14 mouse cellular contexts compared by ENCODE assay signal in the genomic region with DNA sequence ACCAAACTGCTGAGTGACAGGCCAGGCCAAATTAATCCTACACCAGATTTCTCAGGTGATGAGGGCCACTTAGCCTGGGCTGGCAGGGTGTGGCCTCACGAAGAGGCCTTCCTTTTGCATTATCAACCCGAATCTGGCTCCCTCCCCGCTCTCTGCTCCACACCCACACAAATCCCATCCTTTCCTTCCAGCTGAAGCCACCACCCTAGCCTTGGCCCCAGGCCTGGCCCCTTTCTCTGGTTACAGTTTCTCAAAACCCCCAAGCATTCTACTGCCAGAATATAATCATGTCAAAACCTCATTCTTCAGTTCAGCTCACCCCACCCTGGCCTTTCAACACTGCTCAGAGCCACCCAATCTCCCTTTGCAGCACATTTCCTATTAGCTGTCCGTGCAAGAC. TPM values are rescaled to one million over a fixed set of nuclear protein-coding genes. Genes with fewer than 3 reads are reported as not detected.
DNase-seq lines count a peak whose midpoint lies in the region; ATAC-seq and TF ChIP-seq lines count a peak whose summit lies in the region.
"Had no signal": no experiment of that assay in that cellular context is flagged by ENCODE, and none has a peak within 500 bp of the region (broad histone marks: within the 10 kb centered on the region; RNA-seq: fewer than 3 reads in every experiment).

No protein-coding gene starts in this region.

- no peaks in the 10 kb centered on the region for H3K36me3 ChIP-seq in embryonic facial prominence, embryonic 12.5 days
- H3K36me3 ChIP-seq in embryonic facial prominence, embryonic 10.5 days (replicated peaks), result peaks cover 46% of the 10 kb centered on the region
- no peaks in the 10 kb centered on the region for H3K36me3 ChIP-seq in lung, embryonic 16.5 days (ENCODE audit: control insufficient read depth, insufficient read depth, low read length)
- no peaks in the 10 kb centered on the region for H3K36me3 ChIP-seq in stomach, embryonic 15.5 days
- H3K36me3 ChIP-seq in midbrain, embryonic 10.5 days, result peaks cover 25% of the 10 kb centered on the region
- H3K36me3 ChIP-seq: neural tube, embryonic 15.5 days had no signal

- no peak overlapping the region for H3K4me3 ChIP-seq in embryonic facial prominence, embryonic 12.5 days
- H3K4me3 ChIP-seq in embryonic facial prominence, embryonic 10.5 days, result no peak overlapping the region
- no peak overlapping the region for H3K4me3 ChIP-seq in lung, embryonic 16.5 days (ENCODE audit: low read length)
- no peak overlapping the region for H3K4me3 ChIP-seq in lung, adult 2 months (replicated peaks; ENCODE audit: extremely low read depth, low read depth, low read length)
- H3K4me3 ChIP-seq in stomach, embryonic 15.5 days (replicated peaks), result no peak overlapping the region
- no peak overlapping the region for H3K4me3 ChIP-seq in midbrain, embryonic 10.5 days
- H3K4me3 ChIP-seq: neural tube, embryonic 15.5 days had no signal

- 70% methylated on average over 4 of the region's 4 CpGs for WGBS in embryonic facial prominence, embryonic 12.5 days
- 79% methylated on average over 4 of the region's 4 CpGs for whole genome bisulfite sequencing in embryonic facial prominence, embryonic 10.5 days
- WGBS in lung, embryonic 16.5 days, result 55% methylated on average over 4 of the region's 4 CpGs
- WGBS in lung, adult 2 months, result 46% methylated on average over 4 of the region's 4 CpGs
- 56% methylated on average over 4 of the region's 4 CpGs for WGBS in stomach, embryonic 15.5 days
- WGBS in midbrain, embryonic 10.5 days, result 92% methylated on average over 4 of the region's 4 CpGs

- no peak overlapping the region for H3K4me2 ChIP-seq in embryonic facial prominence, embryonic 12.5 days (replicated peaks)
- no peak overlapping the region for H3K4me2 ChIP-seq in lung, embryonic 16.5 days (ENCODE audit: low read depth, low read length)
- H3K4me2 ChIP-seq in stomach, embryonic 15.5 days, result no peak overlapping the region
- H3K4me2 ChIP-seq: neural tube, embryonic 15.5 days had no signal

- no peaks in the 10 kb centered on the region for H3K9me3 ChIP-seq in embryonic facial prominence, embryonic 12.5 days
- no peaks in the 10 kb centered on the region for H3K9me3 ChIP-seq in embryonic facial prominence, embryonic 10.5 days
- H3K9me3 ChIP-seq in lung, embryonic 16.5 days (ENCODE audit: control insufficient read depth, low read length), result no peaks in the 10 kb centered on the region
- H3K9me3 ChIP-seq in stomach, embryonic 15.5 days, result no peaks in the 10 kb centered on the region
- no peaks in the 10 kb centered on the region for H3K9me3 ChIP-seq in midbrain, embryonic 10.5 days (replicated peaks)
- H3K9me3 ChIP-seq: neural tube, embryonic 15.5 days had no signal

- no peaks in the 10 kb centered on the region for H3K27me3 ChIP-seq in embryonic facial prominence, embryonic 12.5 days
- H3K27me3 ChIP-seq in embryonic facial prominence, embryonic 10.5 days (replicated peaks; ENCODE audit: low read depth, poor library complexity, severe bottlenecking), result no peaks in the 10 kb centered on the region
- no peaks in the 10 kb centered on the region for H3K27me3 ChIP-seq in lung, embryonic 16.5 days (ENCODE audit: control insufficient read depth, insufficient read depth, low read depth, low read length)
- H3K27me3 ChIP-seq in stomach, embryonic 15.5 days (replicated peaks), result no peaks in the 10 kb centered on the region
- H3K27me3 ChIP-seq in midbrain, embryonic 10.5 days (ENCODE audit: low read depth, poor library complexity, severe bottlenecking), result no peaks in the 10 kb centered on the region
- H3K27me3 ChIP-seq: neural tube, embryonic 15.5 days; Patski had no signal

- TF ChIP-seq POLR2A in lung, adult 2 months (IDR thresholded peaks at IDR 0.05; ENCODE audit: borderline replicate concordance, extremely low read depth, low read depth, low read length), result no peak

- H3K27ac ChIP-seq in embryonic facial prominence, embryonic 12.5 days, result 0 out of 2 replicates have a peak overlapping the region, but pooled peaks have one; percentile 17
- H3K27ac ChIP-seq in embryonic facial prominence, embryonic 10.5 days (replicated peaks), result no peak overlapping the region
- H3K27ac ChIP-seq in lung, embryonic 16.5 days (ENCODE audit: low read length), result no peak overlapping the region
- no peak overlapping the region for H3K27ac ChIP-seq in stomach, embryonic 15.5 days
- no peak overlapping the region for H3K27ac ChIP-seq in midbrain, embryonic 10.5 days (replicated peaks)
- H3K27ac ChIP-seq: neural tube, embryonic 15.5 days had no signal

- no peak overlapping the region for H3K9ac ChIP-seq in embryonic facial prominence, embryonic 12.5 days
- H3K9ac ChIP-seq in lung, embryonic 16.5 days (ENCODE audit: low read length), result no peak overlapping the region
- no peak overlapping the region for H3K9ac ChIP-seq in stomach, embryonic 15.5 days
- H3K9ac ChIP-seq: neural tube, embryonic 15.5 days had no signal

- DNase-seq in embryonic facial prominence, embryonic 10.5 days (ENCODE audit: low spot score), result no peak
- DNase-seq in lung, adult 2 months, result no peak
- peak; percentile 75 for DNase-seq in gastrocnemius, postnatal 14 days
- DNase-seq in midbrain, embryonic 10.5 days (ENCODE audit: low spot score), result no peak
- DNase-seq in thymus, postnatal 0 days (ENCODE audit: low spot score), result no peak
- DNase-seq: cerebellum, postnatal 14 days; liver; spleen, adult 18-20 months; thymus, postnatal 14 days had no signal

- no peak for TF ChIP-seq CTCF in lung, adult 2 months (IDR thresholded peaks at IDR 0.05; ENCODE audit: insufficient read depth, low read length)

- H3K4me1 ChIP-seq in embryonic facial prominence, embryonic 12.5 days, result peaks cover 44% of the 10 kb centered on the region
- peaks cover 25% of the 10 kb centered on the region for H3K4me1 ChIP-seq in embryonic facial prominence, embryonic 10.5 days
- H3K4me1 ChIP-seq in lung, embryonic 16.5 days (replicated peaks; ENCODE audit: control insufficient read depth, insufficient read depth, low read length), result peaks cover 24% of the 10 kb centered on the region
- H3K4me1 ChIP-seq in lung, adult 2 months (ENCODE audit: control insufficient read depth, insufficient read depth, low read length), result peaks cover 17% of the 10 kb centered on the region
- peaks cover 15% of the 10 kb centered on the region for H3K4me1 ChIP-seq in stomach, embryonic 15.5 days
- H3K4me1 ChIP-seq in midbrain, embryonic 10.5 days, result no peaks in the 10 kb centered on the region
- H3K4me1 ChIP-seq: neural tube, embryonic 15.5 days had no signal

- ATAC-seq in embryonic facial prominence, embryonic 12.5 days (ENCODE audit: insufficient number of reproducible peaks, insufficient read depth, low FRiP score, low TSS enrichment), result no peak; the same call in 1 of the 2 replicates
- ATAC-seq in lung, embryonic 16.5 days (ENCODE audit: low read depth), result peak; percentile 54
- ATAC-seq in stomach, embryonic 15.5 days (ENCODE audit: insufficient read depth, low FRiP score, low read depth), result peak; percentile 33; the same call in 1 of the 2 replicates
- ATAC-seq: Patski had no signal

- intact Hi-C loops in gastrocnemius, postnatal 14 days (cut with DNase I; ENCODE audit: low total_unique reads), result no loop called here

RNA-seq across cellular contexts. Expression of a gene that starts 34.9 kb away (rescaled TPM):
- polyA plus RNA-seq in embryonic facial prominence, embryonic 12.5 days (2016; fragmentation: Nextera tagmentation; extraction: Ambion mirVana), result 85.6 and 89.7 TPM in 2 replicates
- 73.2 and 75.8 TPM in 2 replicates for polyA plus RNA-seq in embryonic facial prominence, embryonic 10.5 days (2016; fragmentation: Nextera tagmentation; extraction: Ambion mirVana)
- 80.9 and 84.2 TPM in 2 replicates for polyA plus RNA-seq in lung, embryonic 16.5 days (2015; fragmentation: Nextera tagmentation; extraction: Ambion mirVana)
- 9.4 and 14.3 TPM in 2 replicates for polyA plus RNA-seq in lung, adult 2 months (2012; rRNA removed)
- 1 to 10 TPM; 4.1 to 4.8 TPM for total RNA-seq in gastrocnemius, postnatal 14 days (2021)
- 17.8 and 19.6 TPM in 2 replicates for polyA plus RNA-seq in stomach, embryonic 15.5 days (2015; fragmentation: Nextera tagmentation; extraction: Ambion mirVana)
- 63.5 and 73.5 TPM in 2 replicates for polyA plus RNA-seq in midbrain, embryonic 10.5 days (2016; fragmentation: Nextera tagmentation; extraction: Ambion mirVana)
- 6.8 and 8.1 TPM in 2 replicates for polyA plus RNA-seq in thymus, postnatal 0 days (2015; fragmentation: Nextera tagmentation; extraction: Ambion mirVana)
